Mouse (Mus musculus) heart, embryonic 12.5 days (tissue): ENCODE data around the gene a. TPM values are rescaled to one million over a fixed set of nuclear protein-coding genes. Genes with fewer than 3 reads are reported as not detected.

ENCODE experiments used
- polyA plus RNA-seq: library from polyadenylated mRNA; unstranded; fragments of >200 nt; fragmentation: Nextera tagmentation; extraction: Ambion mirVana; gene quantifications from 2 replicates; pipeline ENCODE4 v1.2.1, GENCODE M21; 2016

Gene a
- polyA plus RNA-seq, 1 experiment from 2014 or later = not detected

Other genes starting within 250 kb of the a start
- gene 1700003F12Rik, start 244.3 kb upstream of the a start, polyA plus RNA-seq = 0.48 and 0.78 TPM in 2 replicates
- gene Actl10, start 239.6 kb upstream of the a start, polyA plus RNA-seq = 0.13 and 0.15 TPM in 2 replicates
- 0.27 and 0.87 TPM in 2 replicates for gene Necab3, start 232.5 kb upstream of the a start, polyA plus RNA-seq
- gene E2f1, start 221.5 kb upstream of the a start, polyA plus RNA-seq = 21.7 and 21.8 TPM in 2 replicates
- 18.9 and 20.5 TPM in 2 replicates for gene Pxmp4, start 187.7 kb upstream of the a start, polyA plus RNA-seq
- 0.78 and 0.82 TPM in 2 replicates for gene Zfp341, start 178.1 kb upstream of the a start, polyA plus RNA-seq
- 0.64 TPM in 1 of 2 replicates, not detected in the other for gene 4930519P11Rik, start 178.0 kb upstream of the a start, polyA plus RNA-seq
- 23.3 and 24.4 TPM in 2 replicates for gene Chmp4b, start 139.7 kb upstream of the a start, polyA plus RNA-seq
- not detected in 2 replicates for gene Gm14214, start 21.4 kb upstream of the a start, polyA plus RNA-seq
- 27.2 and 29.8 TPM in 2 replicates for gene Raly, start 306 bp upstream of the a start, polyA plus RNA-seq
- 79.6 and 80.5 TPM in 2 replicates for gene Eif2s2, start 101.5 kb downstream of the a start, polyA plus RNA-seq
- 0.94 and 0.95 TPM in 2 replicates for gene Gm14226, start 226.9 kb downstream of the a start, polyA plus RNA-seq